Mouse (Mus musculus) granulocyte monocyte progenitor cell, adult 5-6 weeks (primary cell): ENCODE results near the gene Mrtfb. TPM values are rescaled to one million over a fixed set of nuclear protein-coding genes. Genes with fewer than 3 reads are reported as not detected.

ENCODE experiments used
- ATAC-seq: replicated peaks from 2 replicates; pipeline ENCODE4 v1.8.0; 2016; ENCODE audit warnings: mild to moderate bottlenecking, moderate TSS enrichment, inconsistent platforms; ENCODE audit not compliant: poor library complexity, severe bottlenecking
- total RNA-seq, 2 experiments: library from RNA; stranded (forward) in 1 of 2; stranded (reverse) in 1 of 2; fragments of 200-712, 200-1000 nt in 1 of 2; fragments of >200 nt in 1 of 2; fragmentation: Nextera tagmentation in 1 of 2; gene quantifications; 2 replicates each; pipeline ENCODE4 v1.2.3; 2014 to 2017

The Mrtfb gene
- total RNA-seq, 2 experiments from 2014 or later: 4.5 to 10.0 TPM

DNA sequence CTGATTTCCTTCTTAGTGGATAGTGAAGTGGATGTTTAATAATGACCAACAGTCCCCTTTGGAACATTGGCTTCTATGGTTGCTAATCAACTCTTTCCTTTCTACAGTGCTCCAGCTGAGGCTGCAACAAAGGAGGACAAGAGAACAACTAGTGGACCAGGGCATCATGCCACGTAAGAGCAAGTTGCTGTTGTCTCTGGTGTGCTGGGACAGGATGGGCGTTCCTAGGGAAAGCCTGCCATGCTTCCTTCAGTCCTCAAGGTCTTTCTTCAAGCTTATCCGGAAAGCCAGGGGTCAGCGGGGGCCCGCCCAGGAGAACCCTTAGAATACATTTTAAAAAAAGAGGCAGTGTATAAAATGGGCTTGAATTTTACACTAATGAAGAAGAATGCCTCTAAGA is 121.9 kb downstream of the Mrtfb start:
- no peak for ATAC-seq

DNA sequence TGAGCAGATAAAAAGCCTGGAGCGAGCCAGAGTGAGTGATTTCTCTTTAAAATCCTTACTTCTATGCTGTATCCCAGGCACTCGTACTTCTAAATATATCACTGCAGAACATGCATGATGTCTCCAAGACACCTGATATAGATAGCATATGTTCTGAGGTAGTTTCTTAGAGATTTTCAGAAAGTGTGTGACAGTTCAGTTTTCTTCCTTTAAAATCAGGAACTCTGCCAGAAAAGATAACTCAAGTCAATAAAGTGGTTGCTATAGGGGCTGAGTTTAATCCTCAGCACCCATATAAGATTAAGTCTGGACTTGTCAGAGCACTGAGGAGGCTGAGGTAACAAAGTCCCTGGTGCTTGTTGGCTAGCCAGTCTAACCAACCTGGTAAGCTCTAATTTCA is 123.6 kb downstream of the Mrtfb start:
- no peak for ATAC-seq

DNA sequence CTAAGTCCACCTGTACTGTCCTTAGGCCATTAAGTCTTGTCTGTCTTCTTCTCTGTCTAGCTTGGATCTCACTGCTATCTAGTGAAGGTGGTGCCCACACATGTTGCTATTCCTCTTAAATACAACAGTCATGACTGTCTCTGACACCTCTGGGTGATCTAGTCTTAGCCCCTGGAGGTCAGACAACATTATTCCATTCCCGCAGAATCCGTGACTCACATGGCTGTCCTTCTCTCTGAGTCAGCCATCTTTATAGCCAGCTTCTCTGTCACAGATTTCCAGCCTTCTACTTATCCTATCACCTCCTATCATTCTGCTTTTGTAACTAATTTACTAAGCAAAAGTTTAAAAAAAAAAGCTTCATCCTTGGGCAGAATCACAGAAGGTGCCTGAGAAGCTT is 125.5 kb downstream of the Mrtfb start:
- ATAC-seq: no peak

DNA sequence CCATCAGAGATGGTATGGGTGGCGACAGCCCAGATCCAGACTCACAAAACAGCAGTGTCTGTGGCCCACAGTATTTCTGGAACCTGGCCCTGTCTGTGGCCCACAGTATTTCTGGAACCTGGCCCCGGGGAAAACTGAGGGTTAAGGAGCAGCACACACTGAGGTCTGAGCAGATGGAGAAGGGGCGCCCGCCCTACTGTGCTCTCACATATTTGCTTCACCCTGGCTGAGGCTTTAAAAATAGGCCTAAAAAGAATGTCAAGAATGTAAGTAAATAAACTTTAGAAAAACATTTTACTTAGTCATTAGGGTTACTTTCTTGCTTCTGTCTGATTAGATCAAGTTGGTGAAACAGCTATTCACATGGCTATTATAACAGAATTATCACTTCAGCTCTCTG is 131.0 kb downstream of the Mrtfb start:
- ATAC-seq: no peak

DNA sequence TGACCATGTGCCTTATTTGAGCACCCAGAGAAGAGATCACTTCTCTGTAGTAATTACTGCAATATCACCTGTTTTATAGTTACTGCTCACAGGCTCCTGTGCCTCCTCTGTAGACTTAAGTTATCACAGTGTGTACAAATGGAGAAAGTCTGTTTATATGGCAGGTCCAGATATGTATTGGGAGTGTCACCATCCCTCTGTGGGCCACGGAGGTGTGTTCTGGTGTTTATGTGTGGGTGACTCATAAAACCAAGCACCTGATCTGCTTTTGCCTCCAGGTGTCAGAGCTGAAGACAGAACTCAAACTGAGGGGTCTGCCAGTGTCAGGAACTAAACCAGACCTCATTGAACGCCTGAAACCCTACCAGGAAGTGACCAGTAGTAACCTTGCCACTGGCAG is 144.1 kb downstream of the Mrtfb start:
- ATAC-seq: no peak

DNA sequence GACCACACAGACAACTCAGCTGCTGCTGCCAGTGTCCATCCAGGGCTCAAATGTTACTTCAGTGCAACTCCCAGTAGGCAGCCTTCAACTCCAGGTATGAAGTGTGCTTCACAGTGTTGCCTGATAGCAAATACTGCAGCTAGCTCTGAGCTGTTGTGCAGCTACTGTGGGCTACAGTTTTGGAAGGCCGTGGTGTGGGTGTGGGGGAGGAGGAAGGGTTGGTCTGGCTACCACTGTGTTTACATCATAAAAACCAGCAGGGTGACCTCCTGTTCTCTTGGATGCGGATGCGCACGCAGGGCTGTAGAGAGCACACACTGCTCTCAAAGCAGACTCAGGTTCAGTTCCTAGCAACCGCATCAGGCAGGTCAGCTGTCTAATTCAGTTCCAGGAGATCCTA is 145.3 kb downstream of the Mrtfb start:
- no peak for ATAC-seq

DNA sequence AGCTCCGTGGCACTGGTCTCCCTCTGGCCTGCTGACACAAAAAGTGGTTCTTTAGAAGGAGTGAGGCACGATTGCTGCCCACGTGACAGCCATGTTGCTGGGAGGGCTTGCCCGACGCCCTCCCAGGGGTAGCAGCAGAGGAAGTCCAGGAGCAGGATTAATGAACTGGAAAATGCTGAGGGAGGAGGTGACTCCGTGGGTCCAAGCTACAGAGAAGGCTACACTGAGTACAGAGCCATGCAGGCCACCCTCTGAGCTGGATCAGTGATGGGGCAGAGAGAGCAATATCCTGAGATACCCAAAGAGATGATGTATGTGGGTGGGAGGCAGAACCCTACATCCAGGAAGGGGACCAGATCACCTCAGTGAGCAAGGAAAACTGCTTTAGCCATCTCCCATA is 148.4 kb downstream of the Mrtfb start:
- ATAC-seq: no peak

DNA sequence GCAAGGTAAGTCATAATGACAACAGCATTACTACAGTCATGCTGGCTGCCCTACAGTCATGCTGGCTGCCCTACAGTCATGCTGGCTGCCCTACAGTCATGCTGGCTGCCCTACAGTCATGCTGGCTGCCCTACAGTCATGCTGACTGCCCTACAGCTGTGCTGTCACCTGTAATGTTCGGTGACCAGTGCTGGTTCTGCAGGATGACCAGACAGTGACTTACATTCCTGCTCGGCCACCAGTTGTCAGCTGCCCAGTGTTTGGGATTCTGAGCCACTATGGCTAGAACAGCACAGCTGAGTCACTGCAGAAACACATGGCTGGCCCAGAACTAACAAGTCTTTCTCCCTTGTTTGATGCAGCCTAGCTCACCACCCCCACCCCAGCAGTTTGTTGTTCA is 149.1 kb downstream of the Mrtfb start:
- no peak for ATAC-seq

DNA sequence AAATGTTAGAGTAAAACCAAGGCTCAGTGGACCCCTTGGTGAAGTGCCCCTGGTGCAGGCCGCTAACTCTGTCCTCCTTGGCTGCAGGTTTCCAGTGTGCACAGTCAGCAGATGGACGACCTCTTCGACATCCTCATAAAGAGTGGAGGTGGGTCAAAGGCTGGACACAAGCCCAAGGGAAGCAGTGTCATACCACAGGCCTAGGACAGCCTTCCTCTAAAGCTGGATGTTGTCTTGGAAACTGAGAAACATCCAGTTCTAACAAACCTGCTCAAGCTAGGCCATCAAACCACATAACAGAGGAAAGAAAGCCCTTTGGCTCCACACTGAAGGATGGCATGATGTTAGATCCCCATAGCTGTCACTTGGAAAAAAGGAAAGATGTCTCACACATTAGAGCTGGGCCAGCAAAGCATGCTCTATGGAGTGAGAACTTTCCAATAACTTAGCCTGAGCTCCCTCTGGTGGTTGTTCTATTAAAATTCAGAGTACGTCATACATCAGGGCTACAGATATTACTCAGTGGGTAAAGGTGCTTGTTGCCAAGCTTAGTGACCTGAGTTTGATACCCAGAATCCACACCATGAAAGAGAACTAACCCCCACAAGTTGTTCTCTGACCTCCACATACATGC is 153.4 kb downstream of the Mrtfb start:
- peak; percentile 66 for ATAC-seq

DNA sequence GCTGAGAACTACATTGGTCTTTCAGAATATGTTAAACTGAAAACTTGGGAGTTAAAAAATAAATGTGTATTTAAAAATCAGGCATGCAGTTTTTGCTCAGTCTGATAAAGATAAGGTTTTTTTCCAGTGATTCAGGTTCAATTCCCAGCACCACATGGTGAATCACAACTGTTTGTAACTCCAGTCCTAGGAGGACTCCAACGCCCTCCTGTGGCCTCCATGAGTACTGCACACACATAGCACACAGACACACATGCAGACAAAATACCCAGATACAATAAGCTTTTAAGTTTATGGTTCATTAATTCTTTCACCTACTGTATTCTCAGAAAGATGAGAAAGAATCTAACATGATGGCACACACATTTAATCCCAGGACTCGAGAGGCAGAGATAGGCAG is 154.5 kb downstream of the Mrtfb start:
- no peak for ATAC-seq

DNA sequence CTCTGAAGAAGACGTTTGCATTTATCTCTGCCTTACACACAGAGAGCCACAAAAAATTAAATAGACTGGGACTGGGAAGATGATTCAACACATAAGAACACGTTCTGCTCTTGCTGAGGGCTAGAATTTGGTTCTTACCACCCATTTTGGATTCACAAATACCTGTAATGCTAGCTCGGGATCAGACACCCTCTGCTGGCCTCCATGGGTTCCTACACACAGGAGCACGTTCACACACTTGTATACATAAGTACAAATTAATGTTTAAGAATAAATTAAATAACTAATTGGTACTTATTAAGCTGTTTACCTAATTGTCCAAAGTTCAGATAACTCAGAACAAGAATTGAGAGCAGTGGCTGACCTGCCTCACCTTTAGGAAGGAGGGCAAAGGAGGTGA is 155.2 kb downstream of the Mrtfb start:
- ATAC-seq: no peak

DNA sequence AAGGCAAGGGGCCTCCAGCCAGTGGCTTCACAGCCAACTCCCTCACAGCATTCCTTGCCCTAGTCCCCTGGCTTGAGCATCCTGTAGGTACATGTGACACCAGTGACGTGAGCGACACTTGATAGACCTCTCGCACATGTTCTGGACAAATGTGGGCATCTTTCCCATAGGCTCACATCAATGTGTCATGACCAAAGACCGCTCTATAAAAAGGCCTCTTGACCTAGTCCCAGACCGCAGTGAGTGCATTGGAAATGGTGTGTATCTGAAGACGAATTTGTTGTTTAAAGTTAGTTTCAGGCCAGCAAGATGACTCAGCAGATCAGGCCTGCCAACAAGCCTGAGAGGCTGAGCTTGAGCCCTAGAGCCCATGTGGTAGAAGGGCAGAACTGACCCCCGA is 158.3 kb downstream of the Mrtfb start:
- ATAC-seq: no peak

DNA sequence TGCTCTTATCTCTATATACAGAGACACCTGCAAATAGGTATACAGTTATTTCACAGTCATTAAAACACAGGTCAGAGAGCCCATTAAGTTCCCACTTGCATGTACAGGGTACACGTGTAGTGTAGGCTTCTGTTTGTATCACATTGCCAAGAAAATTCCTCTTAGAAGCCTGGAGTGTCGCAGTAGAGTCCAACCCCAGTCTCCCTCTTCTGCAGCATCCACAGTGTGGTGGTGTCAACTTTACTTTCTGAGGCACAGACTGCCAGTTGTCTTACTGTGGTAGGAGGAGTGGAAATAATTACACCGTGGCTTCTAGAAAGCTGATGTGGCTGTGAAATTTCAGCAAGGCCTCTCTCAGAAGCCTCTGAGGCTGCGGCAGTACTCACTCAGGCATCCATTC is 158.7 kb downstream of the Mrtfb start:
- ATAC-seq: no peak

DNA sequence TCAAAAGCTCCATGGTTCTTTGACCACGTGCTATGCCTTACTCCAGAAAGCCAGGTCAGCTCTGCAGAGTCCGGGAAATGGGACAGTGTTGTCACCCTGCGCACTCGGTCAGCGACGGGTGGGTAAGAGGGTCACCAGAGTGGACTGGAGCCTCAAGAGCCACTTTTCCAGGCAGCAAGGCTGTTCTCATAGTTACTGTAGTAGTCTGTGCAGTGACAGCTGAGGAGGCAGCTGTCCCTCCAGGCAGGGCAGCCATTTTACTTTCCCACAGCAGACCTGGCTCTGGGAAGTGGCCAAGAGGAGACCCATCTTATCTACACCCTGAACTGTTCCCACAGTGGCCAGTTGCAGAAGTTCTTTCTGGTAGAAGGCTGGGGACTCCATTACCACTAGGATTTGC is 159.2 kb downstream of the Mrtfb start:
- no peak for ATAC-seq

DNA sequence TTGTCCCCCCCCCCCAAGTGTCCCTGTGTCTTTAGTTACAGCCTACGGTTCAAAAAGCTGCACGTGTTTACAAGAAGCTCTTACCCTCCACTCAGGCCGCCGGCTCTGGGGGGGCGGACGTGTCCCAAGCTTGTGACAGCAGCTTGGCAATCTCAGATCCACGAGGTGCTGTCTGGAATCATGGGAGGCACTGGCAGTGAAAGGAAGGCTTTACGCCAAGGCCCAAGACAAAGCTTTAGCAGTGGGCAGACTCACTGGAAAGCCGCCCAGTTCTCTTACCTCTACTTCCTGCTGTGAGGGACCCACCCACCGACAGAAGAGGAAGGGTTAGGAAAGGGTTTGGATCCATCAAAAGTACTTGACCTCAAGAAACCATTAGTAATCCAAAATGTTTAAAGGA is 160.2 kb downstream of the Mrtfb start:
- ATAC-seq: peak; percentile 36; the same call in 1 of the 2 replicates

DNA sequence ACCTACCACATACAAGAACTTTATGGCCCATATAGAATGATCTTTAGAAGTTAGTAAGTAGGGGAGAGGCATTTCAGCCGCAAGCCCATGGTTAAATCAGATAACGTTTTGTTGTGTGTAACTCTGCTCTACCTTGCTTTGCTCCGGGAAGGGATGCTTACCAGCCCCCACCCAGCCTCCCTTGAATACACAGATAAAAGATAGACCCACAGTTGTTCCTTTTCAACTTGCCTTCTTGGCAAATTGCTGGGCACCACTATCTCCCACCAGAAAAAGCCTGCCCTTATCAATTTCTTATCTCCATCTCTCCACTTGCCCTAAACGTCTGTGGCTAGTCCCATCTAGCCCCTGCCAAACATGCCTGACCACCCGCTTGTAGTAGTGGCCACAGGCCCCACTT is 161.6 kb downstream of the Mrtfb start:
- no peak for ATAC-seq

DNA sequence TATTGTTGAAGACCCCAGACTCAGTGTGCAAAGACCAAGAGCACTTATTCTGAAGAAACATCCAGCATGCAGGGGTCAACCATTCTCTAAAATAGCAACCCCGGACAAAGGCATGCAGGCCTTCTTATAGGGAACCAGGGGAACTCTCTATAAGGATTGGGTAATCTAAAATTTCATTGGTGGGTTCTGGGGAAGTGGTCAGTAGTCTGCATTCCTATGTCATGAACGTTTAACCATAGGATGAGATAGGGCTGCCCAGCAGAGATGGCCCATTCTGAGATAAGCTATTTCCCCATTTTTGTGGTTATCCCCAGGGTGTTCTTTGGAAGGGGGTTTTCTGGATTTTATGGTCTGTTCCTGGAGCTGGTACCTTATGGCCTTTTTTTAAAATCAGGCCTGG is 163.5 kb downstream of the Mrtfb start:
- peak; percentile 15 for ATAC-seq

DNA sequence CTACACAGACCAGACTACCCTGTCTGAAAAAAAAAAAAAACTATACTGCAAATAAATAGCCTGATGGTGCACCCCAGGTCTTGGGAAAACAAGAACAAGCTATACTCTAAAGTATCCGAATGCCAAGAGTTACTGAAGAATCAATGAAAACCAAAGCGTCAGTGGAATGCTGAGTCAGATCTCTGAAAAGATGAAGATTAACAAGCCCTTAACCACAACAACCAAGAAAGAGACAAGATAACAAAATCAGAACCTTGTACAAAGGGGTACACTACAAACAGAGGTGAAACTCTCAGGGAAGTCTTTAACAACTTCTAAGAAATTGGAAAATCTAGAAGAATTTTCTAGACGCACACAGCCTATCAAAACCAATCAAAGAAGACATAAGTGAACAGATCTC is 166.2 kb downstream of the Mrtfb start:
- no peak for ATAC-seq

DNA sequence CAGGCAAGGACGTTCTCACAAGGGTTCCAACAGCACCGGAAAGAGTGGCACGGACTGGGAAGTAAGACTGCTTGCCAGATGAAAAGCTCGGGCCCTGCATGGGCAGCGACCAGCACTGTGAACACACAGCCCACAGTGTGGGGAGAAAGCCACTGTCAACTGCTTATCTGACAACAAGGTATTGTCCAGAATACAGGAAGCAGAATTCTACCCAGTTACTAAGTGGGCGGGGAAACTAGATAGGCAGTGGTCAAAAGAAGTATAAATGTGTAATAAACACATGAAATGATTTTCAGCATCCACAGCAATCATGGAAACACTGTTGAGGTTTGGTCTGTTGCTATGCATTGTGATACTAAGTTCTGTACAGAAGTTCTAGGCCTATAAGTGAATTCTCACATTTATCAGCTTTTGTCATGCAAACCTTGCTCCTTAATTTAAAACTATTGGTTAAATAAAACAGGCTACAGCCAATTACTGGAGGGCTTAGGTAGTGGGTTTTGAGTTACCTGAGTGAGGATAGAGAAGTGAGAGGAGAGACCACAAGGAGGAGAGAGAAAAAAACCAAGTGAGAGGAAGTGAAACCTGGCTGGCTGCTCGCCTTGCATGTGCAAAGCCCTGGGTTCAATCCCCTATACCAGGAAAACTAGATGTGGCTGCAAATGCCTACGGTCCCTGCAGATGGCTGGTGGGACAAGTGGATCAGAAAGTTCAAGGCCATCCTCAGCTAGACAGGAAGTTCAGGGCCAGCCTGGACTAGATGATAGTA is 167.5 kb downstream of the Mrtfb start:
- peak; percentile 66 for ATAC-seq

DNA sequence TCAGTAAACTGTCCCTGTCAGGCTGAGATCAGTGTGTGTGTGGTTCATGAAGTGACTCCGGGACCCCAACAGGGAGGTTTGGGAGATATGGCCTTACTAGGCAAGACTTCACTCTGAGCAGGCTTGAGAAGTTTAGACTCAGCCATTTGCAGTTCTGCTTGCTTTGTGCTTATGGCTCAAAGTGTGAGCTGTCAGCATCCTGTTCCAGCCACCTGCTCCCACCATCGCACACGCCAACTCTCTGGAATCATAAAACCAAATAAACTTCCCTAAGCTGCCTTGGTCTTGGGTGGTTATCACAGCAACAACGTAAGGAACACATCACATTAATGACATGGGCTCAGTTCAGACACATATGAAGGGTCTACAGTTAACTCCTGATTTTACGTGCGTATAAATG is 169.5 kb downstream of the Mrtfb start:
- ATAC-seq: no peak

DNA sequence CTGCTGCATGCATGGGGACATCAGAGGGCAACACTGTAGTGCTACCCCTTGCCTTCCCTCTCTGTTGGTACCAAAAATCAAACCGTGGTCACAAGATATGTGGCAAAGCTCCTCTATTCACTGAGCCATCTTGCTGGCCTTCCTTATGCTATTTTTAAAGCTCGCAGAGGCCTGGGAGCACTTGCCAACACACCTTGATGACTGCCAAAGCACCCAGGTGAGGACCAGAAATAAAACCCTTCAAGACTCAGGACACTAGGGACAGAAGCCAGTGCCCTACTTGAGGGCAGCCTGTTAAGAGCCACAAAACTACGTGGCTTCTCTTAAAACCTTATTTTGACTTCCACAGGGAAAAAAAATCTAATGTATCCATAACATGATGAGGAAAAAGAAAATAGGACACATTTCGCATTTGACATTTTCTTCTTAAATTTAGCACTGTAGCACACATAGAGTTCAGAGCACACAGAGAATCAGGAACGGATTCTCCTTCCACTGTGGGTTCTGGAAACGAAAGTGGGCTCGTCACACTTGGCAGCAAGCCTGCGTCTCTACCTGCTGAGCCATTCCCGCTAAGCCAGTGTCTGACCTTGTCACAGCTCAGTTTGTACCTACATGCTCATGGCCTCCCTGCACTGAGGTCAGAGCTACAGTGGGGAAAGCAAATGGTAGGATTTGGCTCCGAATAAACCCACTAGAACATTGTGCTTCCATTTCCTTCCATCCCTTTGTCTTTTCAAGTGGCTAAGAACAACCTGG is 170.7 kb downstream of the Mrtfb start:
- ATAC-seq: no peak

DNA sequence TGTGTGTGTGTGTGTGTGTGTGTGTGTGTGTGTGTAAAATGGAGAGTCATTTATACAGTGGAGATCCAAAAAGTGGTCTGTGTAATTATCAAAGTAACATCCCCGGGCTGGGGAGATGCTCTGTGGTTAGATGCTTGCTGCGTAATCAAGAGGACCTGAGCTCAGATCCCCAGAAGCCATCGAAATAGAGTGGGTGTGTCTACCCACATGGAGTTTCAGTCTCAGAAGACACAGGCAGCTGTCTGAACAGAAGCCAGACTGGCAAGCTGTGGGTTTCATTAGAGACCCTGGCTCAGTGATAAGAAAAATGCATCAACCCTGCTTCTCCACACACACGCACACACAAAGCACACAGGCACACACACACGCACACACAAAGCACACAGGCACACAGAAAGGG is 171.8 kb downstream of the Mrtfb start:
- no peak for ATAC-seq
